Mouse (Mus musculus) MEL (cell line): Measurements from ENCODE around the gene Axin2. TPM values are rescaled to one million over a fixed set of nuclear protein-coding genes. Genes with fewer than 3 reads are reported as not detected.

Source experiments
- DNase-seq: peaks from one replicate; pipeline ENCODE4 v3.0.0; 2011; ENCODE audit warnings: low read depth, low spot score
- H3K27ac ChIP-seq: 2 replicates; pipeline ENCODE4 v1.5.1; 2012; ENCODE audit warnings: low read depth, mild to moderate bottlenecking, control low read depth, low read length, moderate library complexity; ENCODE audit not compliant: control insufficient read depth
- H3K27me3 ChIP-seq, 2 experiments: fragments of 150-350 bp in 1 of 2; sonication (generic) in 1 of 2; 2 replicates each; pipeline ENCODE4 v1.6.1; 2012; ENCODE audit warnings: low read length in 2 of 2, mild to moderate bottlenecking in 2 of 2, improper control_type of control experiment in 1 of 2, moderate library complexity in 1 of 2; ENCODE audit not compliant: insufficient read depth in 2 of 2, control insufficient read depth in 1 of 2
- H3K36me3 ChIP-seq, 2 experiments: 2 replicates each; pipeline ENCODE4 v1.6.1; 2012 to 2014; ENCODE audit warnings: low read length in 2 of 2, improper control_type of control experiment in 1 of 2, inconsistent platforms in 1 of 2, mild to moderate bottlenecking in 1 of 2; ENCODE audit not compliant: insufficient read depth in 2 of 2, control insufficient read depth in 1 of 2
- H3K4me1 ChIP-seq, 2 experiments: fragments of 150-350 bp in 1 of 2; sonication (generic) in 1 of 2; 2 replicates each; pipeline ENCODE4 v1.6.1; 2012; ENCODE audit warnings: low read length in 2 of 2, improper control_type of control experiment in 1 of 2, mild to moderate bottlenecking in 1 of 2; ENCODE audit not compliant: insufficient read depth in 2 of 2, control insufficient read depth in 1 of 2
- H3K4me3 ChIP-seq, 2 experiments: fragments of 150-350 bp in 1 of 2; sonication (generic) in 1 of 2; 2 replicates each; pipeline ENCODE4 v1.5.1; 2012; ENCODE audit warnings: low read depth in 2 of 2, low read length in 2 of 2, mild to moderate bottlenecking in 2 of 2, moderate library complexity in 2 of 2, control low read depth in 1 of 2, improper control_type of control experiment in 1 of 2; ENCODE audit not compliant: control insufficient read depth in 1 of 2, insufficient read depth in 1 of 2
- H3K79me2 ChIP-seq: 2 replicates; pipeline ENCODE4 v1.6.1; 2012; ENCODE audit warnings: mild to moderate bottlenecking, low read length, moderate library complexity; ENCODE audit not compliant: control insufficient read depth, poor library complexity, insufficient read depth
- H3K9ac ChIP-seq: 2 replicates; pipeline ENCODE4 v1.6.1; 2012; ENCODE audit warnings: low read depth, mild to moderate bottlenecking, control low read depth, low read length, moderate library complexity; ENCODE audit not compliant: control insufficient read depth, poor library complexity, severe bottlenecking
- H3K9me3 ChIP-seq: fragments of 150-350 bp; sonication (generic); replicated peaks from 2 replicates; pipeline ENCODE4 v1.6.1; 2012; ENCODE audit warnings: mild to moderate bottlenecking, low read length, improper control_type of control experiment, moderate library complexity; ENCODE audit not compliant: insufficient read depth
- CHD2 ChIP-seq: IDR thresholded peaks from 2 replicates; pipeline ENCODE4 v1.6.1; 2011; ENCODE audit warnings: low read length, improper control_type of control experiment
- E2F4 ChIP-seq: IDR thresholded peaks from 2 replicates; pipeline ENCODE4 v1.6.1; 2011; ENCODE audit warnings: low read depth, low read length, improper control_type of control experiment, borderline replicate concordance
- ELF1 ChIP-seq: IDR thresholded peaks from 2 replicates; pipeline ENCODE4 v1.6.1; 2014; ENCODE audit warnings: low read depth, mild to moderate bottlenecking, inconsistent platforms, low read length, improper control_type of control experiment, moderate library complexity
- ETS1 ChIP-seq: IDR thresholded peaks from 2 replicates; pipeline ENCODE4 v1.6.1; 2012; ENCODE audit warnings: low read depth, mild to moderate bottlenecking, inconsistent platforms, low read length, improper control_type of control experiment, moderate library complexity
- GABPA ChIP-seq: IDR thresholded peaks from 2 replicates; pipeline ENCODE4 v1.6.1; 2012; ENCODE audit warnings: low read depth, mild to moderate bottlenecking, inconsistent platforms, low read length, improper control_type of control experiment, moderate library complexity
- HCFC1 ChIP-seq: IDR thresholded peaks from 2 replicates; pipeline ENCODE4 v1.6.1; 2012; ENCODE audit warnings: low read depth, mild to moderate bottlenecking, inconsistent platforms, low read length, improper control_type of control experiment, moderate library complexity
- MAFK ChIP-seq: IDR thresholded peaks from 2 replicates; pipeline ENCODE4 v1.6.1; 2011; ENCODE audit warnings: low read depth, mild to moderate bottlenecking, low read length, improper control_type of control experiment, borderline replicate concordance
- MAX ChIP-seq: IDR thresholded peaks from 2 replicates; pipeline ENCODE4 v1.6.1; 2011; ENCODE audit warnings: low read length, improper control_type of control experiment
- MAZ ChIP-seq: IDR thresholded peaks from 2 replicates; pipeline ENCODE4 v1.6.1; 2012; ENCODE audit warnings: low read depth, mild to moderate bottlenecking, inconsistent platforms, low read length, improper control_type of control experiment
- MEF2A ChIP-seq: IDR thresholded peaks from 2 replicates; pipeline ENCODE4 v1.6.1; 2014; ENCODE audit warnings: low read depth, mild to moderate bottlenecking, inconsistent platforms, low read length, improper control_type of control experiment; ENCODE audit not compliant: poor library complexity, insufficient replicate concordance, severe bottlenecking; ENCODE audit errors: extremely low read depth
- NELFE ChIP-seq: IDR thresholded peaks from 2 replicates; pipeline ENCODE4 v1.6.1; 2011; ENCODE audit warnings: low read depth, low read length, improper control_type of control experiment
- POLR2A ChIP-seq, 2 experiments: IDR thresholded peaks; 2 replicates each; pipeline ENCODE4 v1.6.1; 2011 to 2012; ENCODE audit warnings: low read length in 2 of 2, mild to moderate bottlenecking in 2 of 2, control low read depth in 1 of 2, improper control_type of control experiment in 1 of 2, low read depth in 1 of 2, moderate library complexity in 1 of 2; ENCODE audit not compliant: control insufficient read depth in 1 of 2, insufficient read depth in 1 of 2, poor library complexity in 1 of 2
- POLR2AphosphoS2 ChIP-seq: IDR thresholded peaks from 2 replicates; pipeline ENCODE4 v1.6.1; 2011; ENCODE audit warnings: low read length, improper control_type of control experiment
- POLR2AphosphoS5 ChIP-seq: IDR thresholded peaks from 2 replicates; pipeline ENCODE4 v1.6.1; 2012; ENCODE audit warnings: low read depth, borderline replicate concordance, mild to moderate bottlenecking, inconsistent platforms, low read length, moderate library complexity, mixed read lengths
- SMC3 ChIP-seq: IDR thresholded peaks from 2 replicates; pipeline ENCODE4 v1.6.1; 2011; ENCODE audit warnings: low read depth, low read length, improper control_type of control experiment
- TAL1 ChIP-seq: IDR thresholded peaks from 2 replicates; pipeline ENCODE4 v1.6.1; 2012; ENCODE audit warnings: mild to moderate bottlenecking, inconsistent platforms, low read length, moderate library complexity, mixed read lengths
- TBP ChIP-seq: IDR thresholded peaks from 2 replicates; pipeline ENCODE4 v1.8.0; 2011; ENCODE audit warnings: low read depth, low read length, improper control_type of control experiment
- UBTF ChIP-seq: IDR thresholded peaks from 2 replicates; pipeline ENCODE4 v1.6.1; 2012; ENCODE audit warnings: low read depth, mild to moderate bottlenecking, inconsistent platforms, low read length, improper control_type of control experiment, moderate library complexity, borderline replicate concordance; ENCODE audit not compliant: insufficient read depth
- USF1 ChIP-seq: IDR thresholded peaks from 2 replicates; pipeline ENCODE4 v1.6.1; 2014; ENCODE audit warnings: low read depth, mild to moderate bottlenecking, inconsistent platforms, low read length, improper control_type of control experiment, moderate library complexity
- ZC3H11A ChIP-seq: IDR thresholded peaks from 2 replicates; pipeline ENCODE4 v1.6.1; 2012; ENCODE audit warnings: low read depth, mild to moderate bottlenecking, inconsistent platforms, low read length, improper control_type of control experiment
- polyA plus RNA-seq, 2 experiments: library from polyadenylated mRNA; stranded (reverse) in 1 of 2; unstranded in 1 of 2; fragments of >175 nt in 1 of 2; fragments of >200 nt in 1 of 2; gene quantifications; 2 replicates each; pipeline versions ENCODE4 v1.2.1 to v1.2.4; 2012; ENCODE audit warnings: low replicate concordance in 2 of 2, low read depth in 1 of 2; ENCODE audit not compliant: insufficient read length in 2 of 2, insufficient read depth in 1 of 2, missing spikeins in 1 of 2
- total RNA-seq: library from RNA; depleted of rRNA; stranded (reverse); fragments of 300-350 nt; gene quantifications from 2 replicates; pipeline ENCODE4 v1.2.3, GENCODE M21; 2012

Gene Axin2
- total and polyA plus RNA-seq, 3 experiments: not detected

GRCm38 (mm10) chr11:108917422-108918324 is 2.5 kb upstream of the Axin2 start:
- Histone ChIP-seq H3K4me1 (no peaks in the 10 kb centered on the region), H3K79me2 (no peaks in the 10 kb centered on the region), H3K4me3 (no peak overlapping the region), H3K36me3 (no peaks in the 10 kb centered on the region), H3K9me3 (no peaks in the 10 kb centered on the region), H3K27me3 (no peaks in the 10 kb centered on the region), H3K9ac (no peak overlapping the region), H3K27ac (no peak overlapping the region)
- no peak for DNase-seq
- TF ChIP-seq ETS1: no peak
- TF ChIP-seq GABPA: no peak
- no peak for TF ChIP-seq SMC3
- no peak for TF ChIP-seq POLR2AphosphoS5
- no peak for TF ChIP-seq MAFK
- no peak for TF ChIP-seq MEF2A
- no peak for TF ChIP-seq POLR2AphosphoS2
- TF ChIP-seq ELF1: no peak
- no peak for TF ChIP-seq E2F4
- no peak for TF ChIP-seq MAX
- no peak for TF ChIP-seq TBP
- no peak for TF ChIP-seq ZC3H11A
- no peak for TF ChIP-seq UBTF
- TF ChIP-seq HCFC1: no peak
- TF ChIP-seq CHD2: no peak
- no peak for TF ChIP-seq NELFE
- no peak for TF ChIP-seq MAZ
- TF ChIP-seq TAL1: no peak
- TF ChIP-seq USF1: no peak
- TF ChIP-seq POLR2A (IDR thresholded peaks at IDR 0.05; ENCODE audit: control insufficient read depth in 1 of 2, insufficient read depth in 1 of 2, low read depth in 1 of 2, low read length in 2 of 2, poor library complexity in 1 of 2): no peak
